Mouse (Mus musculus) kidney, postnatal 0 days (tissue): ENCODE results near the gene Slc5a3. TPM values are rescaled to one million over a fixed set of nuclear protein-coding genes. Genes with fewer than 3 reads are reported as not detected.

Source experiments
- ATAC-seq: fragments of 200-750 bp; cut with Nextera tagmentation; replicated peaks from 2 replicates; pipeline ENCODE4 v1.8.0; 2017; ENCODE audit warnings: low read depth, moderate number of reproducible peaks, moderate TSS enrichment, moderate library complexity; ENCODE audit not compliant: low FRiP score
- DNase-seq: peaks from one replicate; pipeline ENCODE4 v3.0.0-alpha.2; 2016; ENCODE audit warnings: low spot score
- H3K27ac ChIP-seq: fragments of 300-500 bp; sonication (generic); 2 replicates; pipeline ENCODE4 v1.5.1; 2014; ENCODE audit warnings: mild to moderate bottlenecking
- H3K27me3 ChIP-seq: fragments of 300-500 bp; sonication (generic); 2 replicates; pipeline ENCODE4 v1.6.1; 2014; ENCODE audit warnings: low read length, mixed read lengths; ENCODE audit not compliant: insufficient read depth
- H3K36me3 ChIP-seq: fragments of 300-500 bp; sonication (generic); 2 replicates; pipeline ENCODE4 v1.6.1; 2014; ENCODE audit warnings: low read length, mixed read lengths; ENCODE audit not compliant: insufficient read depth
- H3K4me1 ChIP-seq: fragments of 300-500 bp; sonication (generic); replicated peaks from 2 replicates; pipeline ENCODE4 v1.6.1; 2014; ENCODE audit warnings: antibody characterized with exemption, low read length, mixed read lengths; ENCODE audit not compliant: insufficient read depth
- H3K4me2 ChIP-seq: fragments of 300-500 bp; sonication (generic); 2 replicates; pipeline ENCODE4 v1.6.1; 2014; ENCODE audit warnings: mild to moderate bottlenecking, low read length, moderate library complexity, mixed read lengths
- H3K4me3 ChIP-seq: fragments of 300-500 bp; sonication (generic); replicated peaks from 2 replicates; pipeline ENCODE4 v1.5.1; 2014; ENCODE audit warnings: low read depth, low read length
- H3K9ac ChIP-seq: fragments of 300-500 bp; sonication (generic); 2 replicates; pipeline ENCODE4 v1.6.1; 2014; ENCODE audit warnings: low read depth, low read length
- H3K9me3 ChIP-seq: fragments of 300-500 bp; sonication (generic); replicated peaks from 2 replicates; pipeline ENCODE4 v1.6.1; 2016; ENCODE audit warnings: low read length, inconsistent platforms, mixed read lengths
- CTCF ChIP-seq: IDR thresholded peaks from 2 replicates; pipeline ENCODE4 v1.5.1; 2016; ENCODE audit warnings: antibody characterized with exemption, low read depth, mild to moderate bottlenecking, moderate library complexity
- WGBS: fragments of 180-500 bp; shearing (Covaris S2); extraction: QIAGEN DNeasy Blood & Tissue Kit; methylation state at CpG from one replicate; pipeline ENCODE4 v1.1.7; 2014; 5-methylcytosine and 5-hydroxymethylcytosine counted together
- polyA plus RNA-seq: library from polyadenylated mRNA; unstranded; fragments of >200 nt; fragmentation: Nextera tagmentation; extraction: Ambion mirVana; gene quantifications from 2 replicates; pipeline ENCODE4 v1.2.1, GENCODE M21; 2015

Gene Slc5a3
- polyA plus RNA-seq, 1 experiment from 2014 or later: 13.5 TPM

DNA sequence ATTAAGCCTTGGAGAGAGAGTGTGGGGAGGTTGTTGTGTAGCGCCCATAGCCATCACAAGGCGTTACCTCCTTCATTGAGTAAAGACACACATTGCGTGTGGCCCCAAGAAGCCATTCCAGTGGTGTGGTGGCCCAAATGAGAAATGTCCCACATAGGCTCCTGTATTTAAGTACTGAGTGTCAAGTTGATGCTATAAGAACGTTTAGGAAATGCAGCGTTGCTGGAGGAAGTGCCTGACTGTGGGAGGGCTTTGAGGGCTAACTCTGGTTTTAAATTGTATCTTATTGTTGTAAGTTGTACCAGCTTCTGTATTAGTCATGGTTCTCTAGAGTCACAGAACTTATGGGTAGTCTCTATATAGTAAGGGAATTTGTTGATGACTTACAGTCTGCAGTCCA, 49.2 kb downstream of the Slc5a3 start:
- TF ChIP-seq CTCF: no peak
- Histone ChIP-seq H3K4me2 (no peak overlapping the region), H3K9ac (no peak overlapping the region), H3K4me3 (no peak overlapping the region), H3K4me1 (peaks cover 14% of the 10 kb centered on the region; the same call in 1 of the 2 replicates), H3K27ac (no peak overlapping the region), H3K9me3 (no peaks in the 10 kb centered on the region), H3K27me3 (no peaks in the 10 kb centered on the region), H3K36me3 (peaks cover 5% of the 10 kb centered on the region; the same call in 1 of the 2 replicates)
- WGBS: 87% methylated on average over 5 of the region's 5 CpGs
- no peak for DNase-seq
- no peak for ATAC-seq

- ATAC-seq: no peak
- Histone ChIP-seq H3K4me2 (no peak overlapping the region), H3K27me3 (no peaks in the 10 kb centered on the region), H3K36me3 (peaks cover 11% of the 10 kb centered on the region; the same call in 1 of the 2 replicates), H3K27ac (no peak overlapping the region), H3K4me1 (no peaks in the 10 kb centered on the region), H3K4me3 (no peak overlapping the region), H3K9ac (no peak overlapping the region), H3K9me3 (no peaks in the 10 kb centered on the region)
- WGBS: 70% methylated on average over 5 of the region's 5 CpGs
- no peak for TF ChIP-seq CTCF
- DNase-seq: peak; percentile 23
These were observed 56.7 kb downstream of the Slc5a3 start for GRCm38 (mm10) chr16:92114706-92115241.

GRCm38 (mm10) chr16:92115611-92116421, 57.7 kb downstream of the Slc5a3 start:
- ATAC-seq (peak; percentile 19; the same call in 1 of the 2 replicates), DNase-seq (peak; percentile 41)
- no peak overlapping the region for H3K9ac ChIP-seq
- peaks cover 11% of the 10 kb centered on the region; the same call in 1 of the 2 replicates for H3K36me3 ChIP-seq
- H3K4me3 ChIP-seq: no peak overlapping the region
- no peak for TF ChIP-seq CTCF
- H3K4me2 ChIP-seq: peak overlapping the region; percentile 23; the same call in 1 of the 2 replicates
- 34% methylated on average over 20 of the region's 20 CpGs for WGBS
- H3K9me3 ChIP-seq: no peaks in the 10 kb centered on the region
- H3K27ac ChIP-seq: no peak overlapping the region
- H3K4me1 ChIP-seq: no peaks in the 10 kb centered on the region
- no peaks in the 10 kb centered on the region for H3K27me3 ChIP-seq

- no peak for DNase-seq
- Histone ChIP-seq H3K4me1 (no peaks in the 10 kb centered on the region), H3K9ac (no peak overlapping the region), H3K27me3 (no peaks in the 10 kb centered on the region), H3K9me3 (no peaks in the 10 kb centered on the region), H3K36me3 (peaks cover 4% of the 10 kb centered on the region; the same call in 1 of the 2 replicates), H3K4me3 (no peak overlapping the region), H3K4me2 (no peak overlapping the region), H3K27ac (no peak overlapping the region)
- TF ChIP-seq CTCF: no peak
- 72% methylated on average over 9 of the region's 9 CpGs for WGBS
- ATAC-seq: no peak
These were observed 59.5 kb downstream of the Slc5a3 start for GRCm38 (mm10) chr16:92117337-92118209.

DNA sequence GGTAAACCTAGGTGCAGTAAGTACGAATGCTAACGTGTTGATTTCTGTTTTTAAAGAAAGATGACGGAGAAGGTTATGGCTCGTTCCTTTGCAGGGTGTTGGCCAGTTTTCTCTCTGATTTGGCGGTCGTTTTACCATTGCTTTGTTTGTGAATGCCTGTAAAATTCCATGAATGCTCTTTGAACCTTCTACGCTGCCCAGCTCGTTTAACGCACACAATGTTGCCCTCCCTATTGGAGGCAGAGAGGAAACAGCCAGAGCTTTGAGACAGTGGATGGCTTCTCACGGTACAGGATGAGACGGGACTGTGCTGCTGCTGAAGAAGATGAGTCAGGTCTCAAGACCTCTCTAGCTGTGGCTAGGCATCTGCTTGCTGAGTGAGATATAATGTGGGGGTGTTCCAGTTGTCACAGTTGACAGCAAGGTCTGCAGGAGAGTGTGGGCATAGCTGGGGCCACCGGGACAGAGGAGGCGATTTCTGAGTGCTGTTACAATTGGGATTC, 60.9 kb downstream of the Slc5a3 start:
- H3K27me3 ChIP-seq: no peaks in the 10 kb centered on the region
- H3K4me3 ChIP-seq: no peak overlapping the region
- WGBS: 44% methylated on average over 13 of the region's 13 CpGs
- H3K9ac ChIP-seq: no peak overlapping the region
- no peak for TF ChIP-seq CTCF
- no peaks in the 10 kb centered on the region for H3K4me1 ChIP-seq
- no peaks in the 10 kb centered on the region for H3K36me3 ChIP-seq
- no peak overlapping the region for H3K27ac ChIP-seq
- peak; percentile 43 for DNase-seq
- H3K9me3 ChIP-seq: no peaks in the 10 kb centered on the region
- H3K4me2 ChIP-seq: no peak overlapping the region
- no peak for ATAC-seq
